Mouse (Mus musculus) adrenal gland, postnatal 4 days (tissue): ENCODE results near the gene Zfand6. TPM values are rescaled to one million over a fixed set of nuclear protein-coding genes. Genes with fewer than 3 reads are reported as not detected.

Source experiments
- DNase-seq, 2 experiments: peaks; one replicate each; pipeline ENCODE4 v3.0.0; 2021 to 2022; ENCODE audit warnings: low spot score in 2 of 2, mixed read lengths in 2 of 2
- total RNA-seq, 2 experiments: library from RNA; stranded (reverse); gene quantifications; 2 replicates each; pipeline ENCODE4 v1.2.3; 2021

The Zfand6 gene
- total RNA-seq, 2 experiments from 2014 or later: 101 to 113 TPM

DNA sequence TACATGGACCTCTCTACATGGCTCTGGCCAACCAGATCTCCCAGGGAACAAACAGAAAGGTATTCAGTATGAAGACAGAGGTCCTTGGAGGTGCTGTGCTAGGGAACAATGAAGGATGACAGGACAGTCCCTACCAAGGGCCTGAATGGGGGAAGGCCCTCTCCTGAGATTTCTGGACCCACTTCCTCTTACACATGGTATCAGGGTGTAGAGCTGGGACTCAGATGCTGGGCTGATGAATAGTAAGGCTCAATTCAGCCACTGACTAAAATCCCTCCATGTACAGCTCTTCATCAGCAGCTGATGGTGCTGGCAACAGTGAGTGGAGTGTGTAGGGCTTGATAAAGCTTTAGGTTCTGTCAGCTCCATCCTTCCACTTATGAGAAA, 94.8 kb downstream of the Zfand6 start:
- DNase-seq: no peak

DNA sequence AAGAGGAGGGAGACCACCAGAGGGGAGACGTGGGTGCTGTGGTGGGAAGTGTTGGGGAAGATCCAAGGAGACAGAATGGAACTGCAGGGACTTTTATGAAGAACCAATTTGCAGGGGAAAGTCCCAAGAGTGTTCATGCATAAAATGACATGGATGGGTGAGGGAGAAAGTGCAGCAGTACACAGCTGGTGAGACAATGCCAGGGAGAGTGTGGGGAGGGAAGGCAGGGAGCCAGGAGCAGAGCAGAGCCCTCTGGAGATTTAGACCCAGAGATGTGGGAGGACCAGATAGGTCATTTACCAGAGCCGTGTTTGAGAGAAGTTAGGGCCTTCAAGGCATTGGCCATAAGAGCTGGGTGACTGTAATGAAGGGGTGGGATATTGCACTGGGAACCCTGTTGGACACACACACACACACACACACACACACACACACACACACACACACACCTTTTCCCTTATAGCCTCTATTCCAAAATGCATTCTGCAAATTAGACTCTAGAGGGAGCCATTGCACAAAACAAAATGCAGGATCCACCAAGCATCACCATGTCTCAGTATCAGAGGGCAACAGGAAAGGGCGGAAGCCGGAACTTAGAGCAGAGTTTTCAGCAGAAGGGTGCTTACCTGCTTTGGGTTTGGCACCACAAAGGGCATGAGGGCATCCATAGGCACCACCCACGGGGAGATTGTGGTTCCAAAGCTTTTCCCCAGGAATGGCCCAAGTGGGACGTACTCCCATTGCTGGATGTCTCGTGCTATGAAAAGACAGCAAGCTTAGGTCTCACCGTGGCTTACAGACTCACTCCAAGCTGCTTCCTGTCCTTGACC, 95.5 kb downstream of the Zfand6 start:
- no peak for DNase-seq

- DNase-seq: no peak
Measured at GRCm38 (mm10) chr7:84591347-84591746, 98.4 kb downstream of the Zfand6 start.

DNA sequence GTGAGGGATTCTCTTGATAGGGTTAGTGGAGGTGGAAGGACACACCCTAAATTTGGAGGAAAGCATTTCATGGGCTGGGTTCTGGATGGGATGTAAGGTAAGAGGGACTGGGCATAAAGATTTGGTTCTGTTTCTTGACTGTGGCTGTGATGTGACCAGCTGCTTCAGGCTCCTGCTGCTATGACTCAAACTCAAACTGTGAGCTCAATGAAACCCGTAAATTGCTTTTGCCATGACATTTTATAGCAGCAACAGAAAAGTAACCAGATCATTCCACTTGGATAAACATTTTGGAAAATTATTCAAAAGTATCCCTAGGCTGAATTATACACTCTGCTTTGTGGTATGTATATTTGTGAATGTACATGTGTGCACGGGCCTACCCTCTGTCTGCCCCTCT, 99.1 kb downstream of the Zfand6 start:
- DNase-seq: no peak

GRCm38 (mm10) chr7:84587101-84587783, 102.5 kb downstream of the Zfand6 start:
- DNase-seq: no peak

DNA sequence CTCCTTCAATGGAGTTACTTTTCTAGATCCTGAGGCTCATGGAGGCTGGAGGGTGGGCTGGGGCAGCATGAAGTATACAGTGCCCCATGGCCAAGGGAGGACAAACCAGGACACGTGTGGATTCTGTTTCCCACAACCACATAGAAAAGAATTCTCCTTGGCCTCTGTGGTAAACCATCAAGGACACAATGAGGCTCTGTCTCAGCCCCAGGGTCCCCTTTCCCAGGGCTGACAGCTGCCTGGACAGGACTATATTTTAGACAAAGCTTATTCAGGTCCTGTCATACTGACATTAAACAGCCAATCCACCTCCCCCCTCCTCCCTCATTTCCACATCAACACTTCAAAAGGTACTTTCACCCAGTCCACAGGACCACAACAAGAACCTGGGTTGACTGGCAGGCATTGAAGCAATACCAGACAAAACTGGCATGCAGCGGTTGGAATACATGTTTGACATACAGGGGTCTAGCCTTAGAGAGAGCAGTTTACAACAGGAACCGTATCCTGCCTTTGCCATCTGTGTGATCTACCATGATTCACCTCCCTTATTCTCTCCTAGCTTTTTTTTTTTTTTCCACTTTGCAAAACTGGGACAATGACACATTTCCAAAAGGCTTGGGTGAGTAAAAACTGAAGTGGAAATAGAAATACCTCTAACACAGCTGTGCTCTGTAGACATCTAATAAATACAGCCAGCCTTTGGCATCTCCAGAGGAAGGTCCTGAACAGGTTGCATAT, 103.2 kb downstream of the Zfand6 start:
- no peak for DNase-seq

DNA sequence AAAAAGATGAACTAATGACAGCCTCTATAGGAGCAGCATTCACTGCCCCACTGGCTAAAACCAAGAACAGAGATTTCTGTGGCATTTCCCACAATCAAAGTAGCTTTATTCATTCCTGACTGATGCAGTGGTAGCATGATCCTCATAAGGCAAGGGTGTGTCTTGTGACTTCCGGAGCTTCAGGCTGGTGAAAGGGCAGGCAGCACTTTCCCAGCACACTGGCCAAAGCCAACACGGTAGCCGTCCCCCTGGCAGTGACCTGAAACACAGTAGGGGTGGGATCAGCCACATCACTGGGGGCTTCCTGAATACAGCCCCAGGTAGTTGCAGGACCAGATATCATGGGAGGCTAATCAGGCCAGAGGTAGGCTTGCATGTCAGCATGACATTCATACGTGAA, 104.7 kb downstream of the Zfand6 start:
- DNase-seq: no peak

DNA sequence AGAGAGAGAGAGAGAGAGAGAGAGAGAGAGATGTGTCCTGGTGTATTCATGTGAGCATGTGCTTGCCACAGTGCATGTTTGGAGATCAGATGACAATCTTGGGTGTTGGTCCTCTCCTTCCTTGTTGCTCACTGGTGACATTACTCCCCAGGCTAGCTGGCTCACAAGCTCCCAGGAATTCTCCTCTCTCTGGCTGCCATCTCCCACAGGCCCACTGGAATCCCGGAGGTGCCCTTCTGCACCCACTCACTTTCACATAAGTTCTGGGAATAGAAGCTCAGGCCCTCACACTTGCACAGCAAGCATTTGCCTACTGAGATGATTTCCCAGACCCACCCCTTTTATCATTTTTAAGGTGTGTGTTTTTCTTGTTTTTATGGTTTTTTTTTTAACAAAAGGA, 110.0 kb downstream of the Zfand6 start:
- DNase-seq: no peak

- DNase-seq: no peak
Measured at GRCm38 (mm10) chr7:84578841-84579240, 110.9 kb downstream of the Zfand6 start.

DNA sequence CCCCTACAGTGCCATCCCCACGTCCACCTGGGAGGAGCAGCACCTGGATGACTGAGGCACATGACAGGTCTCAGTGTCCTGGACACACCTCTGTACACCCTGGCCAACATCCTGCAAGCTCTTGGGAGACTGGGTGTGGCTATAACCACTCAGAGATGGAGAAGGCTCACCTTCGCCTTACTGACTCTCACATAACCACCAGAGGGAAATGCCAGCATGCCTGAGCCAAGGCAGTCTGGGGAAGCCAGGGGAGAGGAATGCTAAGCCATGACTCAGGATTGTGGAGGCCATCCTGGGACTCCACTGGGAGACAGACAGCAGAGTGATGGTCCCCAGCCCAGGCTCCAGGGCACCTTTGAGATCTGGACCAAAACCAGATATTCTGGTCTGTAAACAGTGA, 112.7 kb downstream of the Zfand6 start:
- DNase-seq: no peak

GRCm38 (mm10) chr7:84566200-84566599, 123.6 kb downstream of the Zfand6 start:
- DNase-seq: no peak

- DNase-seq: no peak
Measured at GRCm38 (mm10) chr7:84564236-84564635, 125.5 kb downstream of the Zfand6 start.

Other genes starting within 250 kb of the Zfand6 start
- 10 to 100 TPM; 10.1 to 10.7 TPM for gene Gm2115, start 161.0 kb downstream of the Zfand6 start, total RNA-seq
- 10 to 100 TPM; 33.5 to 46.9 TPM for gene Fah, start 83.2 kb downstream of the Zfand6 start, total RNA-seq
- not detected for gene Olfr291, start 163.6 kb upstream of the Zfand6 start, total RNA-seq